31 mouse cellular contexts compared by ENCODE assay signal in genomic region chr15:97515773-97516172, GRCm38 (mm10).
"Had no signal": no experiment of that assay in that cellular context is flagged by ENCODE, and none has a peak within 500 bp of the region (broad histone marks: within the 10 kb centered on the region; RNA-seq: fewer than 3 reads in every experiment).

No protein-coding gene starts in this region.

- H3K9me3 ChIP-seq: limb, embryonic 10.5 days; limb, embryonic 15.5 days; liver, embryonic 12.5 days; liver, embryonic 15.5 days; lung, embryonic 15.5 days; midbrain, embryonic 10.5 days; midbrain, embryonic 12.5 days; midbrain, embryonic 13.5 days; midbrain, embryonic 15.5 days had no signal

- H3K4me2 ChIP-seq: limb, embryonic 12.5 days; limb, embryonic 13.5 days; limb, embryonic 15.5 days; liver, embryonic 11.5 days; liver, embryonic 12.5 days; liver, embryonic 13.5 days; liver, embryonic 15.5 days; lung, embryonic 14.5 days; lung, embryonic 15.5 days; midbrain, embryonic 12.5 days; midbrain, embryonic 13.5 days; midbrain, embryonic 15.5 days; neural tube, embryonic 12.5 days had no signal

- H3K36me3 ChIP-seq: limb, embryonic 10.5 days; limb, embryonic 12.5 days; limb, embryonic 13.5 days; limb, embryonic 15.5 days; liver, embryonic 12.5 days; liver, embryonic 13.5 days; liver, embryonic 15.5 days; lung, embryonic 15.5 days; midbrain, embryonic 10.5 days; midbrain, embryonic 12.5 days; midbrain, embryonic 13.5 days; midbrain, embryonic 15.5 days; neural tube, embryonic 12.5 days had no signal

- ATAC-seq: liver, embryonic 12.5 days; liver, postnatal 0 days; lung, postnatal 0 days; midbrain, embryonic 13.5 days; midbrain, embryonic 15.5 days; midbrain, embryonic 16.5 days had no signal

- H3K27ac ChIP-seq: left cerebral cortex, adult 2 months; limb, embryonic 10.5 days; limb, embryonic 12.5 days; limb, embryonic 13.5 days; limb, embryonic 15.5 days; liver, embryonic 12.5 days; liver, embryonic 13.5 days; liver, embryonic 14.5 days; liver, embryonic 15.5 days; lung, embryonic 15.5 days; macrophage; midbrain, embryonic 10.5 days; midbrain, embryonic 12.5 days; midbrain, embryonic 13.5 days; midbrain, embryonic 15.5 days; neural tube, embryonic 12.5 days had no signal

- H3K9ac ChIP-seq: limb, embryonic 12.5 days; limb, embryonic 13.5 days; limb, embryonic 15.5 days; liver, embryonic 12.5 days; liver, embryonic 13.5 days; liver, embryonic 14.5 days; liver, embryonic 15.5 days; liver, postnatal 0 days; lung, embryonic 14.5 days; lung, embryonic 15.5 days; midbrain, embryonic 12.5 days; midbrain, embryonic 13.5 days; midbrain, embryonic 15.5 days; neural tube, embryonic 12.5 days had no signal

- DNase-seq: left cerebral cortex, postnatal 4 days; liver; liver, embryonic 13.5 days; liver, postnatal 0 days; lung, adult 18-20 months; lung, adult 2 months; lung, embryonic 14.5 days; lung, postnatal 10 days; lung, postnatal 14 days; lung, postnatal 36 days; lung, postnatal 4 days had no signal

- H3K4me1 ChIP-seq: limb, embryonic 12.5 days; limb, embryonic 13.5 days; limb, embryonic 15.5 days; liver, embryonic 12.5 days; liver, embryonic 13.5 days; liver, embryonic 15.5 days; lung, embryonic 15.5 days; midbrain, embryonic 12.5 days; neural tube, embryonic 12.5 days had no signal

- H3K27me3 ChIP-seq: limb, embryonic 12.5 days; limb, embryonic 13.5 days; limb, embryonic 15.5 days; liver, embryonic 12.5 days; liver, embryonic 13.5 days; liver, embryonic 15.5 days; lung, embryonic 15.5 days; megakaryocyte, embryonic 14.5 days; midbrain, embryonic 12.5 days; midbrain, embryonic 13.5 days; midbrain, embryonic 15.5 days; neural tube, embryonic 12.5 days had no signal

- H3K4me3 ChIP-seq: left cerebral cortex, adult 2 months; limb, embryonic 10.5 days; limb, embryonic 12.5 days; limb, embryonic 13.5 days; limb, embryonic 15.5 days; liver, embryonic 12.5 days; liver, embryonic 13.5 days; liver, embryonic 15.5 days; lung, embryonic 15.5 days; megakaryocyte, embryonic 14.5 days; midbrain, embryonic 10.5 days; midbrain, embryonic 12.5 days; midbrain, embryonic 13.5 days; midbrain, embryonic 15.5 days; myocyte; neural tube, embryonic 12.5 days had no signal
